Mouse (Mus musculus) adrenal gland, postnatal 10 days (tissue): Measurements from ENCODE around the gene Chil6. TPM values are rescaled to one million over a fixed set of nuclear protein-coding genes. Genes with fewer than 3 reads are reported as not detected.

Experiments
- DNase-seq: peaks from one replicate; pipeline ENCODE4 v3.0.0; 2021; ENCODE audit warnings: mixed read lengths
- long read RNA-seq, 2 experiments: library from polyadenylated mRNA; stranded (forward); transcript quantifications; one replicate each; pipeline ENCODE4 v2.0.0; 2021
- total RNA-seq, 2 experiments: library from RNA; stranded (reverse); gene quantifications; 2 replicates each; pipeline ENCODE4 v1.2.3; 2021

Gene Chil6
- total RNA-seq, result not detected
- long read RNA-seq, experiment 1, result 0 reads
- long read RNA-seq, experiment 2, result 0 reads

DNA sequence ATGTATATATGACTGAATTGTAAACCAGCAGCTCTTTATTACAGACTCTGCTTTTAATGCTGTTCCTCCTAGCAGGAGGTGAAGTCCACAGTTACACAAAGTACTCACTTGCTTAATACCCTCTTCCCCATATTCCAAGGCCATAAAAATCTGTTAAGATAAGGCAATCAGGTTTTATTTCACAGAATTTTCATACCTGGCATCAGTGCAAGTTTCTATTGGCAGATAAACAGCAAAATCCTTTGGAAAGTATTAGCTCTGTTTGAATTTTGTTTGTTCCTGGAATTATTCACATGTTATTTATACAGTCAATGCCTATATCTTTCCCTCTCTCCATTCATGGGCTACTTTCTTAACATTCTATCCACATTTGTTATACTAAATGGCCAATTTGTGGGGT lies at the start of gene Chil6:
TSS of gene Chil6 (minus strand) at position 101 of the 400 bp plus-strand sequence.
- no peak for DNase-seq

DNA sequence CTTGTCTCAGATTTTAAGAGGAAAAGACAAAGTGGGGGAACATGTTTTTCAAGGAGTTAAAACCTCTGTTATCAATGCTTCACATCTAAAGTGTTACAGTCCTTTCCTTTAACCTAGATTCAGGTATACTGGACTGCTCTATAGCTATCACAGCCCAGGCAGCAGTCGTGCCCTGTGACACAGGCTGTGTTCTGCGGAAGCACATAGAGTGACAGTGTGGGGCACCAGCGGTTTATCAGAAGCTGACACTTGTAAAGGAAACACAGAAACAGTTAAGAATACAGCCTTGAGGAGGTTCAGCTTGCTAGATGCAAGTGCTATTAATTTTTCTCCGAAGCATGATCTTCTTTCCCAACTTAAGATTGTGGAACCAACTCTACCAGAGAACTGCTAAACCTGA lies 46.6 kb upstream of the Chil6 start:
- DNase-seq, result no peak

DNA sequence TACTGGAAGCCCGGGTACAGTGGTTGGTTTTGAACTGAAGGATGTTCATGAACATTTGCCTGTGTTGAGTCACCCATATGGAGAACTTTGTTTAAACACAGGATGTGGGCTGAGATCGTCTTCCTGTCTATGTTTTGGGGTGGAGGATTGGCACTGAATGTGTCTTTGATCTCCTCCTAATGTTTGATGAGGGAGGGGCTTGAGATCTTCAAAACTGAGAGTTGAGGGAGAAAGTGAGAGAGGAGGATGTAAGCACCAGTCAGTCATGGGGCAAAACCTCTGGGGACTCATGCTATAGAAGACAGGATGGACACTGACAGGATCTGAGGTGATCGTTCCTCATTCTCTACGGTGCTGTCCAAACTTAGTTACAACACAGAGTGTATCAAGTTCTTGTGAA lies 43.6 kb upstream of the Chil6 start:
- no peak for DNase-seq

DNA sequence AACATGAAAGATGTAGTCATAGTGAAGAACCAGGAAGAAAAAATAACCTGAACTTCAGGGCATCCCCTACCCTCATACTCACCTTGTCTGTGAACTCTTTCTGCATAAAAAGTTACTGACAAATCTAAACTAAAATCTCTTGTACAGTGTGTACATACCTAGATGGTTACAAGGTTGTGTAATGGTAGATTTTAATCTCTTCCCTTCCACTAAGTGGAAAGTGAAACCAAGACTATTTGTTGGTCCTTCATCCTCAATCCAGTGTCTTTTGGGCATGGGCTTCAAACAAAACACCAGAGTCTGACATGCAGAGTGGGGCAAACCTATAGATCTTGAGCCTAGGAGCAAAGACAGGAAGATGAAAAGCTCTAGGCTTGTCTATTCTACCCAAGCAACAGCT lies 43.0 kb upstream of the Chil6 start:
- DNase-seq, result no peak

DNA sequence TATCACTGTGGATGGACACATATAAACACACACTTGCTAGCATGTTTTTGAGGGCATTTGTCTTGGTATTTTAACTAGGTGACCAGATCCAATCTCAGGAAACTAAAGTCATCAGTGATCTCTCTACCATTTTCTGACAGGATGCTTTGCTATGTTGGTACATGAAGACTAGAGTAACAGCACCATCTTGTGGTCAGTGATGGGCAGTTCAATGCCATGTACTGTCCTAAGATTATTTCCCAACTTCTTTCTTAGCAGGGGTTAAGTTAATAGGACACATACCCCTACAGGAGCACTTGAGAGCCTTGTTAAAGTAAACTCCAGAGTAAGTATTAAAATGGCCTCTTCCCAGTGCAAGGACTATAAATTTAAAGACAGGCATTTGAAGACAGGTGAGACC lies 42.6 kb upstream of the Chil6 start:
- DNase-seq, result peak; percentile 20

Other genes starting within 250 kb of the Chil6 start
- 1 to 10 TPM; 6.3 to 6.5 TPM for gene Chil3, start 238.6 kb downstream of the Chil6 start, total RNA-seq
- not detected for gene Chil4, start 186.7 kb downstream of the Chil6 start, total RNA-seq
- 1 to 10 TPM; 4.7 to 5.0 TPM for gene Dennd2d, start 76.2 kb upstream of the Chil6 start, total RNA-seq
- gene Dram2, start 141.6 kb upstream of the Chil6 start, total RNA-seq, result 100 to 1,000 TPM in 1 of 2 experiments, 10 to 100 TPM in 1; 95.2 to 101 TPM
- gene Cept1, start 141.6 kb upstream of the Chil6 start, total RNA-seq, result 10 to 100 TPM; 37.7 to 38.8 TPM